Mouse (Mus musculus) forebrain, postnatal 0 days (tissue): ENCODE measurements at regions not wholly inside any gene's neighbourhood (a gene's known extent, or its start where the extent isn't known, plus 50 kb on each side); places are given as distances from the start of the nearest gene placed in this dataset.
A peak's percentile ranks its signal among the peaks of the same experiment; 100 is the strongest.

Source experiments
- ATAC-seq: fragments of 200-750 bp; cut with Nextera tagmentation; 2 replicates; pipeline ENCODE4 v1.8.0; 2017; ENCODE audit warnings: mild to moderate bottlenecking, moderate library complexity
- DNase-seq: peaks from one replicate; pipeline ENCODE4 v3.0.0-alpha.2; 2015
- H3K27ac ChIP-seq: fragments of 300-500 bp; sonication (generic); 2 replicates; pipeline ENCODE4 v1.5.1; 2014; ENCODE audit warnings: low read depth, mild to moderate bottlenecking, antibody characterized with exemption, low read length, moderate library complexity, mixed read lengths
- H3K27me3 ChIP-seq: fragments of 300-500 bp; sonication (generic); 2 replicates; pipeline ENCODE4 v1.6.1; 2014; ENCODE audit warnings: mild to moderate bottlenecking, low read length, mixed read lengths; ENCODE audit not compliant: insufficient read depth
- H3K36me3 ChIP-seq: fragments of 300-500 bp; sonication (generic); 2 replicates; pipeline ENCODE4 v1.6.1; 2014; ENCODE audit warnings: mild to moderate bottlenecking, moderate library complexity; ENCODE audit not compliant: insufficient read depth
- H3K4me1 ChIP-seq: fragments of 300-500 bp; sonication (generic); 2 replicates; pipeline ENCODE4 v1.6.1; 2014; ENCODE audit warnings: antibody characterized with exemption; ENCODE audit not compliant: insufficient read depth
- H3K4me2 ChIP-seq: fragments of 300-500 bp; sonication (generic); 2 replicates; pipeline ENCODE4 v1.6.1; 2014; ENCODE audit warnings: low read depth, mild to moderate bottlenecking, moderate library complexity
- H3K4me3 ChIP-seq: fragments of 300-500 bp; sonication (generic); 2 replicates; pipeline ENCODE4 v1.5.1; 2014; ENCODE audit warnings: low read depth, low read length, mixed read lengths
- H3K9ac ChIP-seq: fragments of 300-500 bp; sonication (generic); 2 replicates; pipeline ENCODE4 v1.6.1; 2014; ENCODE audit warnings: mild to moderate bottlenecking
- H3K9me3 ChIP-seq: fragments of 300-500 bp; sonication (generic); 2 replicates; pipeline ENCODE4 v1.6.1; 2016; ENCODE audit warnings: low read length
- CTCF ChIP-seq: sonication (generic); IDR thresholded peaks from 2 replicates; pipeline ENCODE4 v1.5.1; 2016; ENCODE audit warnings: antibody characterized with exemption, control low read depth, low read depth
- WGBS: fragments of 180-500 bp; shearing (Covaris S2); extraction: QIAGEN DNeasy Blood & Tissue Kit; methylation state at CpG from one replicate; pipeline ENCODE4 v1.1.7; 2014; 5-methylcytosine and 5-hydroxymethylcytosine counted together

DNA sequence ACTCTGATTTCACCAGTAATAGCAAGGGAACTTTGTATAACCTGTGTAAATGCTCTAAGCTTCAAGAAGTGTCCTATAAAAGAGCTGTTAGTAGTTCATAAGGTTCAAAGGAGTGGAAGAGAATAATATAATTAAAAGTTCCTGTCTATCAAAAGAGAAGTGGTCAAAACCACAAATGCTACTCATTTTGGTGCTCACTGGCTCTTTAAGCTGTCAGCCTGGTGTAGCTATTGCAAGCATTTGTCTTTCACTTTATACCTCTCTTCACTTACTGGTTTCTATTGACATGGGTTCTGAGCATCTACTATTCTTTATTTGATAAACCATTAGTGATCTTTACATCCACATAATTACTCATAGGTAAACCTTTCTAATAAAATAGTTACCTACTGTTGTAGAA lies 1020.1 kb upstream of the Slc10a2 start:
- Histone ChIP-seq H3K4me3 (no peak overlapping the region), H3K27ac (no peak overlapping the region), H3K9me3 (no peaks in the 10 kb centered on the region), H3K27me3 (no peaks in the 10 kb centered on the region), H3K9ac (no peak overlapping the region), H3K36me3 (no peaks in the 10 kb centered on the region), H3K4me1 (no peaks in the 10 kb centered on the region), H3K4me2 (no peak overlapping the region)
- DNase-seq (no peak), ATAC-seq (no peak)
- no peak for TF ChIP-seq CTCF

DNA sequence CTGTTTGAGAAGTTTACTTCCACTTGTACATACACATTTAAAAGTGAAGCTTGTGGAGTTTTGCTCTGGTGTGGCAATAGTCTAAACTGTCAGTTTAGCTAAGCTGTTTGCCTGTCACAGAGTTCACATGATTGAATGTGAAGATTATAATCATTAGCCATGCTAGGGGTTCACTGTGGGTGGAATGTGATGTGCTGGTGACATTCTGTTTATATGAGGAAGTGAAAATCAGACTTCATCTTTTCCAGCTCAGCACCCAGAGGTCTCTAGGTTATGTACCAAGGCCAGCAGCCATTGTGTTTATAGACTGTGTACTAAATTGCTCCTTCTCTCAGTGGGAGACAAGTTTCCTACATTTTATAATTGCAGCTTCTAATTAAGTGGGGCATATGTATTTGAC lies 1014.4 kb upstream of the Slc10a2 start:
- no peaks in the 10 kb centered on the region for H3K27me3 ChIP-seq
- no peak overlapping the region for H3K27ac ChIP-seq
- no peak overlapping the region for H3K4me3 ChIP-seq
- no peaks in the 10 kb centered on the region for H3K36me3 ChIP-seq
- H3K9me3 ChIP-seq, result no peaks in the 10 kb centered on the region
- H3K4me1 ChIP-seq, result no peaks in the 10 kb centered on the region
- no peak overlapping the region for H3K9ac ChIP-seq
- no peak for ATAC-seq
- no peak overlapping the region for H3K4me2 ChIP-seq
- TF ChIP-seq CTCF, result no peak
- DNase-seq, result no peak

DNA sequence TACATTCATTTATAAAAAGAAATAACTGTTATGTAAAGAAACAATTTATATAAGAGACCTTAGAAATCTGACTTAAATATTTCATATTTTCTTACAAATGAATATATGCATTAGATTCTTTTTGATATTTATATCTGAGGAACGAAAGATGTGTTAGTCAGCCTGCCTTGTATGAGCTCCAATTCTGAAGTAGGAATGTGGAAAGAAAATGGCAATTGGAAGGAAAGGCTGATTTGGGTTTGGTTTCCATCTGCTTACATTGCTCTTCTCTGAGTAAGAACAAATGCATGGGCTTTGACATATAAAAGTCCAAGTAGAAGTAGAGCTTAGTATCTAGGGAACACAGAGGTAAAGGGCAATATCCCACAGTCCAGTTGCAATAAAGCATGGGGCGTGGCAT lies 1006.2 kb upstream of the Slc10a2 start:
- ATAC-seq (peak; percentile 56), DNase-seq (peak; percentile 50)
- H3K27ac ChIP-seq, result no peak overlapping the region
- no peaks in the 10 kb centered on the region for H3K9me3 ChIP-seq
- no peaks in the 10 kb centered on the region for H3K36me3 ChIP-seq
- H3K27me3 ChIP-seq, result no peaks in the 10 kb centered on the region
- no peak overlapping the region for H3K4me3 ChIP-seq
- TF ChIP-seq CTCF, result no peak
- WGBS, result 81% methylated on average over 2 of the region's 2 CpGs
- no peak overlapping the region for H3K9ac ChIP-seq
- H3K4me2 ChIP-seq, result no peak overlapping the region
- no peaks in the 10 kb centered on the region for H3K4me1 ChIP-seq

DNA sequence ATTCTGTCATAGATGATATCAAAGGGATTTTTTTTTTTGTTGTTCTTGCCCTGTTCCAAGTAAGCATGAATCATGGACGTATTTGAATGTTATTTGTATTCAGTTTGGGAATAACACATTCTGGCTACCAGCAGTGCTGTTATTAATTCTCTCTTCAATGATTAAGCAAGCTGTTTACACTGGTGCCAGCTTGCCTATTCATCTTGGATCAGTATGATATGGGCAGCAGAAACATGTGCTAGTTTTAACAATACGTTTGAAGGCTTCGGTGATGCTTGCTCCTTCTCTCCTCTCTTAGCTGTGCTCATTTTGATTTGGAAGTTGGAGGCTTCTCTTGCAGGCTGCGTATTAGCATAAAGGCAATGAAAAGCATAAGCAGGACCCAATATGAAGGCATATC lies 984.9 kb upstream of the Slc10a2 start:
- no peak overlapping the region for H3K4me2 ChIP-seq
- no peaks in the 10 kb centered on the region for H3K4me1 ChIP-seq
- WGBS, result 46% methylated on average over 4 of the region's 4 CpGs
- peak; percentile 42; the same call in 1 of the 2 replicates for ATAC-seq
- TF ChIP-seq CTCF, result no peak
- H3K27me3 ChIP-seq, result no peaks in the 10 kb centered on the region
- H3K9ac ChIP-seq, result no peak overlapping the region
- no peaks in the 10 kb centered on the region for H3K36me3 ChIP-seq
- H3K9me3 ChIP-seq, result no peaks in the 10 kb centered on the region
- H3K27ac ChIP-seq, result no peak overlapping the region
- H3K4me3 ChIP-seq, result no peak overlapping the region
- peak; percentile 33 for DNase-seq

DNA sequence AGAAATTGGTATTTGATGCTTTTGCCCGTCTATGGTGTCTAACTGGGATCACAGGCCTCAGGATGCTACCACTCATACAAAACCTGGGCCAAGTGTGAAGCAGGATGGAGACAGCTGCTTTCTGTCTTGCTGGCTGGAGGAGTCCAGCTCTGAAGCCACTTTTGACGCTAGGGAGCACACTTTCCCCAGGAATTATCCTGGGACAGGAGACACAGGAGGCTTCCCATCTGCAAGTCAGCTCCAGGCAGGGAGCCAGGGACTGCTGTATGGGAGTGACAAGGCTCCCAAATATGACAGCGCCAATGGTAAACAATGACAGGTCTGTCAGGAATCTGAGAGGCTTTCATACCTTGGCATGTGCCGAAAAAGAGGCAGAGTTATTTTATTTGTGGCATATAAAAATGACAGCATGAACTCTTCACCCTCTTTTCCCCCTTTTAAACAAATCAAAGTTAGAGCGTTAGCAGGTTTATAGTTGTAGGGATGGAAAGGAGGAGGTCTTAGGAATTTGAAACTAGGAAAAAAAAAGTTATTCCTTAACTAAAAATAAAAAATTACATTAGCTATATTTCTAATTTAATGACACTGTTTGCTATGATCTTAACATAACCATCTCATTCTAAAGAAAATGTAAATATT lies 938.9 kb upstream of the Slc10a2 start:
- Histone ChIP-seq H3K36me3 (no peaks in the 10 kb centered on the region), H3K4me1 (no peaks in the 10 kb centered on the region), H3K9me3 (no peaks in the 10 kb centered on the region), H3K27me3 (no peaks in the 10 kb centered on the region), H3K9ac (no peak overlapping the region), H3K27ac (no peak overlapping the region), H3K4me2 (no peak overlapping the region), H3K4me3 (no peak overlapping the region)
- TF ChIP-seq CTCF, result peak; percentile 66
- DNase-seq (peak; percentile 89), ATAC-seq (peak; percentile 89)
- WGBS, result 21% methylated on average over 5 of the region's 5 CpGs

DNA sequence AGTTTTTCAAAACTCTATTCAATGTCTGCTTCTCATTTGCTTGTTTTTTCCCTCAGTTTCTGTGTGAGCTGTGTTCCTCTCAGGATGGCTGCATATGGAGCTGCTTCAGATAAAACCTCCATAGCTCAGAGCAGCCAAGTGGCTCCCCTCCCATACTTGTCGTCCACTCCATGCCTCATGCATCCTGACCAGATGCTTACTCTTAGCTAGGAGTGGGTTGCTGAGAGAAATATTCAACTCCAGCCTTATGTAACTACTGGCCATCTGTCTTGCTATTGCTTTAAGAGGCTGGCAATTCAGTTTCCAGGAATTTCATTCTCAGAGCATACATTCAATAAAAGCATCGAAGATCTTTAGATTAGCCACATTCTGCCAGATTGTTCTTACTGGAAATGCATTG lies 907.1 kb upstream of the Slc10a2 start:
- DNase-seq (peak; percentile 55), ATAC-seq (peak; percentile 90)
- Histone ChIP-seq H3K4me2 (no peak overlapping the region), H3K4me1 (no peaks in the 10 kb centered on the region), H3K9me3 (no peaks in the 10 kb centered on the region), H3K36me3 (no peaks in the 10 kb centered on the region), H3K27ac (no peak overlapping the region), H3K9ac (no peak overlapping the region), H3K4me3 (no peak overlapping the region), H3K27me3 (no peaks in the 10 kb centered on the region)
- no peak for TF ChIP-seq CTCF
- WGBS, result 49% methylated on average over 2 of the region's 2 CpGs

DNA sequence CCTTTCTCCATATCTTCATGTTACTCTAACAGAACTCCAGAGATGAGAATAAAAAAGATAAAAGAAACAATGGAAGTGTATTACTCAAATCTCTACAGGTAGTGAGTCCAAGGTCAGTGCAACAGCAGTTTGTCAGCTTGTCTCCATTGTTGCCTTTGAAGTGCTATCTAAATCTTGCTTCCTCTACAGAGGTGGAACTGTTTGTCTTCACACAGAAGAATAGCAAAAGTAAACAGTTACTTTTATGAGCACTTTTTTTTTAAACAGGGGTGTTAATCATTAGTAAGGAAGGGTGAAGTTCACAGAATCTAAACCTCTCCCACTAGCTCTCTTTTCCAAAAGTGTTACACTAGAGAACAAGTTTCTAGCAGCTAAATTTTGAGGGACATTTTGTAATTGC lies 906.0 kb upstream of the Slc10a2 start:
- no peak for ATAC-seq
- H3K27ac ChIP-seq, result no peak overlapping the region
- TF ChIP-seq CTCF, result no peak

More for the DNA sequence above, 906.0 kb upstream of the Slc10a2 start:
- no peaks in the 10 kb centered on the region for H3K9me3 ChIP-seq
- H3K27me3 ChIP-seq, result no peaks in the 10 kb centered on the region
- no peaks in the 10 kb centered on the region for H3K36me3 ChIP-seq
- H3K4me3 ChIP-seq, result no peak overlapping the region
- no peak overlapping the region for H3K4me2 ChIP-seq
- H3K9ac ChIP-seq, result no peak overlapping the region
- no peaks in the 10 kb centered on the region for H3K4me1 ChIP-seq
- no peak for DNase-seq
